Mouse (Mus musculus) left cerebral cortex, adult 9 months (tissue): ENCODE results near the gene Eef1akmt2.

Experiments used
- DNase-seq, 2 experiments: peaks; one replicate each; pipeline ENCODE4 v3.0.0; 2022; ENCODE audit warnings: low spot score in 2 of 2

Eef1akmt2 gene

GRCm38 (mm10) chr7:132811716-132812618 lies 40.5 kb downstream of the Eef1akmt2 start:
- DNase-seq = no peak

GRCm38 (mm10) chr7:132810879-132811278 lies 41.6 kb downstream of the Eef1akmt2 start:
- peak; percentile 69 to 94 for DNase-seq

- peak in 1 of 2 experiments; percentile 78 for DNase-seq
These were observed 42.1 kb downstream of the Eef1akmt2 start for GRCm38 (mm10) chr7:132810368-132810767.

- DNase-seq = no peak
These were observed 42.8 kb downstream of the Eef1akmt2 start for GRCm38 (mm10) chr7:132809721-132810120.

GRCm38 (mm10) chr7:132808841-132809682 lies 43.4 kb downstream of the Eef1akmt2 start:
- no peak for DNase-seq

- no peak for DNase-seq
These were observed 44.2 kb downstream of the Eef1akmt2 start for GRCm38 (mm10) chr7:132808051-132808796.

GRCm38 (mm10) chr7:132806926-132807857 lies 45.3 kb downstream of the Eef1akmt2 start:
- peak in 1 of 2 experiments; percentile 72 for DNase-seq

- DNase-seq = no peak
These were observed 46.2 kb downstream of the Eef1akmt2 start for GRCm38 (mm10) chr7:132806286-132806685.

GRCm38 (mm10) chr7:132804951-132805350 lies 47.5 kb downstream of the Eef1akmt2 start:
- no peak for DNase-seq

- peak in 1 of 2 experiments; percentile 1 for DNase-seq
These were observed 48.0 kb downstream of the Eef1akmt2 start for GRCm38 (mm10) chr7:132804461-132804860.

- no peak for DNase-seq
These were observed 48.5 kb downstream of the Eef1akmt2 start for GRCm38 (mm10) chr7:132803962-132804361.

- DNase-seq = no peak
These were observed 49.1 kb downstream of the Eef1akmt2 start for GRCm38 (mm10) chr7:132803336-132803735.

GRCm38 (mm10) chr7:132802691-132803090 lies 49.8 kb downstream of the Eef1akmt2 start:
- DNase-seq = no peak

- peak in 1 of 2 experiments; percentile 1 for DNase-seq
These were observed 50.4 kb downstream of the Eef1akmt2 start for GRCm38 (mm10) chr7:132802066-132802465.

- no peak for DNase-seq
These were observed 51.0 kb downstream of the Eef1akmt2 start for GRCm38 (mm10) chr7:132801509-132801908.

GRCm38 (mm10) chr7:132800868-132801267 lies 51.6 kb downstream of the Eef1akmt2 start:
- DNase-seq = peak in 1 of 2 experiments; percentile 2

- DNase-seq = no peak
These were observed 53.1 kb downstream of the Eef1akmt2 start for GRCm38 (mm10) chr7:132799119-132800016.

GRCm38 (mm10) chr7:132795141-132795540 lies 57.3 kb downstream of the Eef1akmt2 start:
- DNase-seq = no peak

GRCm38 (mm10) chr7:132793467-132793866 lies 59.0 kb downstream of the Eef1akmt2 start:
- DNase-seq = peak in 1 of 2 experiments; percentile 58
